Mouse (Mus musculus): ENCODE measurements at regions not wholly inside any gene's neighbourhood (a gene's known extent, or its start where the extent isn't known, plus 50 kb on each side); places are given as distances from the start of the nearest gene placed in this dataset.

DNA sequence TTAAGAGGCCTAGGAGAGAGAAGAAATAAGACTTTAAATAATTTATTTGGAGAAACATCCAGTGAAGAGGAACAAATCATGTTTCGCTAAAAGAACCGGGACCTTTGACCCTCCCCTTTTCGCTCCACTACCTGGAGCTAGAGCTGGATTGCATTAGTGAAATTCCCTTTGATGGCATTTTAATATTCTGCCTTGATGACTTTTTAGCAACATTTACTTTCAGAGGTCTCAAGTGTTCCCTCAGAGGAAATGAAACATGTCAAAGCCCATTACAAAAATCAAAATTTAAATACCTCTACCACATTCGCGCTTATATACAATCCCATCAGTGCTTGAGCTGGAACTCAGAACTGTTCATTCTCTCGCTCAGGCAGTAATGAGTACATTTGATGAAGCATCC lies 297.0 kb upstream of the Gm10295 start:
- DNase-seq (ENCODE audit: low read depth, low spot score) (no peak), ATAC-seq (no peak)
- TF ChIP-seq CTCF (IDR thresholded peaks at IDR 0.05) = no peak
- in situ Hi-C loops (cut with MboI; ENCODE audit: low pct_unique_long_range_greater_than_20kb) = no loop called here
- CTCF ChIA-PET = no interaction called here
- POLR2A ChIA-PET = no interaction called here
- peaks cover 6% of the 10 kb centered on the region for H3K27me3 ChIP-seq

GRCm38 (mm10) chr7:71646944-71647343 lies 295.7 kb upstream of the Gm10295 start:
- POLR2A ChIA-PET = no interaction called here
- no peak for TF ChIP-seq CTCF (IDR thresholded peaks at IDR 0.05)
- peaks cover 6% of the 10 kb centered on the region for H3K27me3 ChIP-seq
- in situ Hi-C loops (cut with MboI; ENCODE audit: low pct_unique_long_range_greater_than_20kb) = no loop called here
- ATAC-seq (no peak), DNase-seq (ENCODE audit: low read depth, low spot score) (no peak)
- CTCF ChIA-PET = no interaction called here

DNA sequence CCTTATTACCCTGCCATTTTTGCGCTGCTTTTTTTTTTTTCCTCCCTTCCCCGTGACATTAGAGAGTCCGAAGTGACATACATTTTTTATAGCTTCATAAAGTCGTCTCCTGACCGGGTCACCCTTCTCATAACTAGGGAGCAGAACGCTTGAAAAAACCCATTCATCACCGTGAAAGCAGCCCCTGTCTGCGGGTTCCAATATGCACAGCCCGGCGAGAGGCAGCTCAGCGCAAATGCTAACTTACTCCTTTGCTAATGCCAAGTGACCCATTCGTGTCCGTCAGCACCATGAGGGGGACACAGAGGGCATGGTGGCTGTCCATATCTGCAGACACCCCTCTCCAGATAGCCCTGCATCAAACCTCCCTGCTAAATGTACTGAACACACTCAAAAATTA lies 271.8 kb upstream of the Gm10295 start:
- in situ Hi-C loops (cut with MboI; ENCODE audit: low pct_unique_long_range_greater_than_20kb) = no loop called here
- no peak for DNase-seq (ENCODE audit: low read depth, low spot score)
- peaks cover 13% of the 10 kb centered on the region for H3K27me3 ChIP-seq
- no peak for TF ChIP-seq CTCF (IDR thresholded peaks at IDR 0.05)
- CTCF ChIA-PET = interaction anchor here (1.0 kb wide), 1 partner anchor 37 kb away, joined by 3 read pairs; no protein-coding TSS in a partner anchor
- POLR2A ChIA-PET = no interaction called here
- ATAC-seq = no peak

DNA sequence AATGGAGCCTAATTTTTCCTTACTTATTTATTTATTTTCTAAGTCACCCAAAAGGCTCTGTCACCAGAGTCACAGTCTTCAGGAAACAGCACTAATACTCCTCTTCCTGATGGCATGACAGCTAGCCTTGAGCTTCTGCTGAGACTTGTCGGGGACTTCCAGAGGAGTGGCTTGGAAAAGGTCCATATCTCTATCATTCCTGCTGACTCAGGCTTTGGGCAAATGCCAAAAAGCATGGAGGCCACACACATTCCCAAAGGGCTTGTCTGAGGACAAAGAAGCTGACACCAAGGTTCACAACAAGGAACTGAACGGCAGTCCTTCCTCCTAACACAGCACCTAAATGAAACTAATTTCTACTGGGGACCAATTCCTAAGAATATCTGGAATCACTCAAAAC lies 251.9 kb upstream of the Gm10295 start:
- DNase-seq (ENCODE audit: low read depth, low spot score) (no peak), ATAC-seq (no peak)
- TF ChIP-seq CTCF (IDR thresholded peaks at IDR 0.05) = no peak
- peaks cover 4% of the 10 kb centered on the region for H3K27me3 ChIP-seq
- in situ Hi-C loops (cut with MboI; ENCODE audit: low pct_unique_long_range_greater_than_20kb) = no loop called here
- ChIA-PET CTCF (no interaction called here), POLR2A (no interaction called here)

- ChIA-PET POLR2A (no interaction called here), CTCF (no interaction called here)
- ATAC-seq (no peak), DNase-seq (ENCODE audit: low read depth, low spot score) (no peak)
- H3K27me3 ChIP-seq = peaks cover 4% of the 10 kb centered on the region
- no peak for TF ChIP-seq CTCF (IDR thresholded peaks at IDR 0.05)
- in situ Hi-C loops (cut with MboI; ENCODE audit: low pct_unique_long_range_greater_than_20kb) = loop anchor here (25.0 kb wide), 1 partner anchor 1234 kb away; the partner anchor contains the start of gene Nr2f2
Measured at GRCm38 (mm10) chr7:71596780-71597179, 245.5 kb upstream of the Gm10295 start.

GRCm38 (mm10) chr7:71587626-71588025 lies 236.3 kb upstream of the Gm10295 start:
- ATAC-seq = no peak

GRCm38 (mm10) chr7:71583443-71584055 lies 232.3 kb upstream of the Gm10295 start:
- H3K27me3 ChIP-seq = no peaks in the 10 kb centered on the region
- in situ Hi-C loops (cut with MboI; ENCODE audit: low pct_unique_long_range_greater_than_20kb) = loop anchor here (10.0 to 25.0 kb wide), 2 partner anchors 281 to 1221 kb away; partner anchors contain the start of gene Nr2f2
- ChIA-PET POLR2A (no interaction called here), CTCF (no interaction called here)
- DNase-seq (ENCODE audit: low read depth, low spot score) = no peak
- ATAC-seq = no peak
- no peak for TF ChIP-seq CTCF (IDR thresholded peaks at IDR 0.05)

More at GRCm38 (mm10) chr7:71587626-71588025, 236.3 kb upstream of the Gm10295 start:
- no peaks in the 10 kb centered on the region for H3K27me3 ChIP-seq
- DNase-seq (ENCODE audit: low read depth, low spot score) = no peak
- no peak for TF ChIP-seq CTCF (IDR thresholded peaks at IDR 0.05)
- ChIA-PET CTCF (no interaction called here), POLR2A (interaction anchor here (0.7 kb wide), 1 partner anchor 61 kb away, joined by 3 read pairs; no protein-coding TSS in a partner anchor)
- in situ Hi-C loops (cut with MboI; ENCODE audit: low pct_unique_long_range_greater_than_20kb) = loop anchor here (10.0 to 25.0 kb wide), 2 partner anchors 277 to 1225 kb away; partner anchors contain the start of gene Nr2f2

GRCm38 (mm10) chr7:71581746-71582145 lies 230.5 kb upstream of the Gm10295 start:
- peak; percentile 74 for ATAC-seq
- DNase-seq (ENCODE audit: low read depth, low spot score) = peak; percentile 15
- POLR2A ChIA-PET = interaction anchor here (0.9 kb wide), 1 partner anchor 170 kb away, joined by 4 read pairs; no protein-coding TSS in a partner anchor

GRCm38 (mm10) chr7:71560296-71560936 lies 209.1 kb upstream of the Gm10295 start:
- CTCF ChIA-PET = no interaction called here
- TF ChIP-seq CTCF (IDR thresholded peaks at IDR 0.05) = no peak
- H3K27me3 ChIP-seq = no peaks in the 10 kb centered on the region
- in situ Hi-C loops (cut with MboI; ENCODE audit: low pct_unique_long_range_greater_than_20kb) = no loop called here
- DNase-seq (ENCODE audit: low read depth, low spot score) (no peak), ATAC-seq (no peak)
- POLR2A ChIA-PET = no interaction called here

More at GRCm38 (mm10) chr7:71581746-71582145, 230.5 kb upstream of the Gm10295 start:
- no peaks in the 10 kb centered on the region for H3K27me3 ChIP-seq
- in situ Hi-C loops (cut with MboI; ENCODE audit: low pct_unique_long_range_greater_than_20kb) = loop anchor here (10.0 to 25.0 kb wide), 2 partner anchors 283 to 1219 kb away; partner anchors contain the start of gene Nr2f2
- CTCF ChIA-PET = interaction anchor here (1.5 kb wide), 1 partner anchor 12 kb away, joined by 3 read pairs; no protein-coding TSS in a partner anchor
- TF ChIP-seq CTCF (IDR thresholded peaks at IDR 0.05) = peak; percentile 82

GRCm38 (mm10) chr7:71556473-71556872 lies 205.2 kb upstream of the Gm10295 start:
- in situ Hi-C loops (cut with MboI; ENCODE audit: low pct_unique_long_range_greater_than_20kb) = no loop called here
- POLR2A ChIA-PET = no interaction called here
- ATAC-seq (no peak), DNase-seq (ENCODE audit: low read depth, low spot score) (no peak)
- CTCF ChIA-PET = interaction anchor here (0.7 to 1.5 kb wide), 2 partner anchors 11 to 107 kb away, joined by 3 to 4 read pairs; no protein-coding TSS in a partner anchor
- no peak for TF ChIP-seq CTCF (IDR thresholded peaks at IDR 0.05)
- H3K27me3 ChIP-seq = no peaks in the 10 kb centered on the region

- ChIA-PET CTCF (interaction anchor here (1.5 kb wide), 1 partner anchor 12 kb away, joined by 4 read pairs; no protein-coding TSS in a partner anchor), POLR2A (no interaction called here)
- DNase-seq (ENCODE audit: low read depth, low spot score) (no peak), ATAC-seq (no peak)
- H3K27me3 ChIP-seq = no peaks in the 10 kb centered on the region
- in situ Hi-C loops (cut with MboI; ENCODE audit: low pct_unique_long_range_greater_than_20kb) = no loop called here
- no peak for TF ChIP-seq CTCF (IDR thresholded peaks at IDR 0.05)
Measured at GRCm38 (mm10) chr7:71555476-71555875, 204.2 kb upstream of the Gm10295 start.
